Mouse (Mus musculus) midbrain, embryonic 12.5 days (tissue): ENCODE results near the gene Rnf168. TPM values are rescaled to one million over a fixed set of nuclear protein-coding genes. Genes with fewer than 3 reads are reported as not detected.
"Not testable (repeated sequence)": the region's sequence is repeated elsewhere in the genome, so short reads cannot be mapped to it uniquely, and the experiment has no call there.

Source experiments
- ATAC-seq: fragments of 200-750 bp; cut with Nextera tagmentation; 2 replicates; pipeline ENCODE4 v1.8.0; 2017; ENCODE audit warnings: low read depth, moderate TSS enrichment, moderate library complexity; ENCODE audit not compliant: low FRiP score
- H3K27ac ChIP-seq: fragments of 300-500 bp; sonication (generic); replicated peaks from 2 replicates; pipeline ENCODE4 v1.5.1; 2016; ENCODE audit warnings: mild to moderate bottlenecking
- H3K27me3 ChIP-seq: fragments of 300-500 bp; sonication (generic); 2 replicates; pipeline ENCODE4 v1.6.1; 2016; ENCODE audit warnings: mild to moderate bottlenecking
- H3K36me3 ChIP-seq: fragments of 300-500 bp; sonication (generic); 2 replicates; pipeline ENCODE4 v1.6.1; 2016
- H3K4me1 ChIP-seq: fragments of 300-500 bp; sonication (generic); 2 replicates; pipeline ENCODE4 v1.6.1; 2016
- H3K4me2 ChIP-seq: fragments of 300-500 bp; sonication (generic); replicated peaks from 2 replicates; pipeline ENCODE4 v1.6.1; 2016; ENCODE audit warnings: mild to moderate bottlenecking, moderate library complexity
- H3K4me3 ChIP-seq: fragments of 300-500 bp; sonication (generic); 2 replicates; pipeline ENCODE4 v1.5.1; 2016; ENCODE audit warnings: mild to moderate bottlenecking
- H3K9ac ChIP-seq: fragments of 300-500 bp; sonication (generic); replicated peaks from 2 replicates; pipeline ENCODE4 v1.6.1; 2016; ENCODE audit warnings: mild to moderate bottlenecking, moderate library complexity
- H3K9me3 ChIP-seq: fragments of 300-500 bp; sonication (generic); 2 replicates; pipeline ENCODE4 v1.6.1; 2016; ENCODE audit warnings: mild to moderate bottlenecking
- WGBS: fragments of 180-500 bp; shearing (Covaris S2); methylation state at CpG from one replicate; pipeline ENCODE4 v1.1.7; 2016; 5-methylcytosine and 5-hydroxymethylcytosine counted together
- polyA plus RNA-seq: library from polyadenylated mRNA; unstranded; fragments of >200 nt; fragmentation: Nextera tagmentation; extraction: Ambion mirVana; gene quantifications from 2 replicates; pipeline ENCODE4 v1.2.1, GENCODE M21; 2016

Rnf168 gene
- 37.4 and 41.0 TPM in 2 replicates for polyA plus RNA-seq

- Histone ChIP-seq H3K9ac (peak within 1 kb of the TSS; percentile 85), H3K4me1 (peaks cover 28% of the 10 kb centered on the region), H3K36me3 (peaks cover 13% of the 10 kb centered on the region), H3K9me3 (no peaks in the 10 kb centered on the region), H3K4me2 (peak within 1 kb of the TSS; percentile 71), H3K27me3 (no peaks in the 10 kb centered on the region), H3K27ac (peak within 1 kb of the TSS; percentile 94), H3K4me3 (peak within 1 kb of the TSS; percentile 89)
- under 1% methylated on average over 75 of the region's 75 CpGs for WGBS
- peak; percentile 89 for ATAC-seq
These were observed at the start of gene Rnf168 for GRCm38 (mm10) chr16:32277308-32278256. TSS of gene Rnf168 (plus strand) at chr16:32277459.

DNA sequence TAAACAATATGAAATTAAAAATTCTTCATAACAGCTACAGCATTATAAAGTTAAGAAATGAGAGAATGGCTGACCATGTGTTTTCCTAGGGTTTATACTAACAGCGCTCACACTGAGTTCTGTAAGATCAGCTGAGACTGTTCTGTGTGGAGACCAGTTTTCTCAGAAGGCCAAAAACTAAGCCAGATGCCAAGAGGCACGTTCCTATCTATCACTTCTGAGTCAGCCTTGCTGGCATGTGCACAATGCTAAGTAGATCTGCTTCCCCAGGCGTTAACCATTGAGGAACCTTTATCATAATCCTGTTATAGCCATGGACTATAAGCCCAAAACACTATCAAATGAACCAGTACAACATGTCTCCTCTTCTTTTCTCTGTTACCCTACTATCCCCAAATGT is 45.2 kb upstream of the Rnf168 start:
- H3K27ac ChIP-seq, H3K4me3 ChIP-seq, ATAC-seq, H3K9ac ChIP-seq, H3K9me3 ChIP-seq, H3K4me2 ChIP-seq, H3K27me3 ChIP-seq, H3K4me1 ChIP-seq: not testable (repeated sequence)
- 93% methylated on average over 3 of the region's 3 CpGs for WGBS
- H3K36me3 ChIP-seq: peaks cover 23% of the 10 kb centered on the region

GRCm38 (mm10) chr16:32237930-32238680 is 39.2 kb upstream of the Rnf168 start:
- no peak overlapping the region for H3K4me3 ChIP-seq
- H3K4me1 ChIP-seq: no peaks in the 10 kb centered on the region
- peaks cover 34% of the 10 kb centered on the region for H3K36me3 ChIP-seq
- H3K9me3 ChIP-seq: no peaks in the 10 kb centered on the region
- no peak overlapping the region for H3K27ac ChIP-seq
- ATAC-seq: no peak
- no peak overlapping the region for H3K4me2 ChIP-seq
- H3K27me3 ChIP-seq: no peaks in the 10 kb centered on the region
- 93% methylated on average over 19 of the region's 19 CpGs for whole genome bisulfite sequencing
- no peak overlapping the region for H3K9ac ChIP-seq

- Histone ChIP-seq H3K4me2 (no peak overlapping the region), H3K36me3 (peaks cover 24% of the 10 kb centered on the region), H3K4me1 (peaks cover 7% of the 10 kb centered on the region), H3K9ac (no peak overlapping the region), H3K27me3 (no peaks in the 10 kb centered on the region), H3K9me3 (no peaks in the 10 kb centered on the region), H3K4me3 (no peak overlapping the region), H3K27ac (no peak overlapping the region)
- WGBS: 96% methylated on average over 2 of the region's 2 CpGs
- ATAC-seq: no peak
These were observed 37.6 kb upstream of the Rnf168 start for GRCm38 (mm10) chr16:32239428-32240312.

DNA sequence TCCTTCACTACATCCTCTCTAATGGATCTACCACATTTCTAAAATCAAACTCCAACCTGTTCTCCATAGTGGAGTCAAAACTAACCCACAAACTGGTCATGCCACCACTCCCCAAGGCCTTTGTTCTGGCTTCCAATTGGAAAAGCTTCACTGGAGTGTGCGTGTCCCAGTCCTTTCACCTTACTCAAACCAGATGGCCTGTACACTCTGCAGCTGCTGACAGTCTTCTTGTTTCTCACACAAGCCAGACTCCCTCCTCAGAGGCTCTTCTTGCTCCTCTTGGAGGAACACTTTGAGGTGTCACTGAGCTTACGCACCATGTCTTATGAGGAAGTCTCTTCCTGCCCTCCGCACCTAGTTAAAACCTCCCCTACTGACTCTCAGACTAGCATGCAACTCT is 33.4 kb upstream of the Rnf168 start:
- no peaks in the 10 kb centered on the region for H3K9me3 ChIP-seq
- no peak overlapping the region for H3K27ac ChIP-seq
- no peak overlapping the region for H3K4me3 ChIP-seq
- peaks cover 4% of the 10 kb centered on the region; the same call in 1 of the 2 replicates for H3K36me3 ChIP-seq
- H3K9ac ChIP-seq: no peak overlapping the region
- no peak overlapping the region for H3K4me2 ChIP-seq
- 95% methylated on average over 3 of the region's 3 CpGs for WGBS
- peaks cover 23% of the 10 kb centered on the region for H3K4me1 ChIP-seq
- H3K27me3 ChIP-seq: no peaks in the 10 kb centered on the region
- ATAC-seq: no peak

- Histone ChIP-seq H3K9ac (peak overlapping the region; percentile 80), H3K27me3 (no peaks in the 10 kb centered on the region), H3K36me3 (no peaks in the 10 kb centered on the region), H3K27ac (peak overlapping the region; percentile 94), H3K9me3 (no peaks in the 10 kb centered on the region), H3K4me3 (peak overlapping the region; percentile 92), H3K4me1 (peaks cover 23% of the 10 kb centered on the region), H3K4me2 (peak overlapping the region; percentile 79)
- 1% methylated on average over 40 of the region's 41 CpGs for WGBS
- ATAC-seq: no peak
These were observed 30.9 kb upstream of the Rnf168 start for GRCm38 (mm10) chr16:32246351-32246791.

- WGBS: 0% methylated on average over 23 of the region's 48 CpGs
- Histone ChIP-seq H3K27ac (peak within 1 kb of the TSS; percentile 94), H3K4me3 (peak within 1 kb of the TSS; percentile 92), H3K9ac (peak within 1 kb of the TSS; percentile 80), H3K27me3 (no peaks in the 10 kb centered on the region), H3K9me3 (no peaks in the 10 kb centered on the region), H3K36me3 (peaks cover 3% of the 10 kb centered on the region), H3K4me1 (peaks cover 23% of the 10 kb centered on the region), H3K4me2 (peak within 1 kb of the TSS; percentile 79)
- ATAC-seq: peak; percentile 99
These were observed 30.3 kb upstream of the Rnf168 start, which contains the start of the genes Fbxo45 and Wdr53 for GRCm38 (mm10) chr16:32246952-32247370. TSS of gene Fbxo45 (minus strand) at chr16:32247158. TSS of gene Wdr53 (plus strand) at chr16:32247227.

DNA sequence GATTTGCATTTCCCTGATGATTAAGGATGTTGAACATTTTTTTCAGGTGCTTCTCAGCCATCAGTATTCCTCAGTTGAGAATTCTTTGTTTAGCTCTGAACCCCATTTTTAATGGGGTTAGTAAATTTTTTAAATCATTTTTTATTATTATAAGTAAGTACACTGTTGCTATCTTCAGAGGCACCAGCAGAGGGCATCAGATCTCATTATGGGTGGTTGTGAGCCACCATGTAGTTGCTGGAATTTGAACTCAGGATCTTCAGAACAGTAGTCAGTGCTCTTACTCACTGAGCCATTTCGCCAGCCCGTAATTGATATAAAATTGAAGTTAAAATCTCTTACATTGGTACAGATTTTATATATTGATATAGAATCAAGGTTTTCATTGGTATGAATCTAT is 13.0 kb upstream of the Rnf168 start:
- not testable (repeated sequence) for H3K4me1 ChIP-seq, H3K9ac ChIP-seq, H3K4me3 ChIP-seq, H3K27me3 ChIP-seq, H3K36me3 ChIP-seq, ATAC-seq, H3K9me3 ChIP-seq, H3K27ac ChIP-seq, H3K4me2 ChIP-seq
- WGBS: 90% methylated on average over 2 of the region's 2 CpGs

DNA sequence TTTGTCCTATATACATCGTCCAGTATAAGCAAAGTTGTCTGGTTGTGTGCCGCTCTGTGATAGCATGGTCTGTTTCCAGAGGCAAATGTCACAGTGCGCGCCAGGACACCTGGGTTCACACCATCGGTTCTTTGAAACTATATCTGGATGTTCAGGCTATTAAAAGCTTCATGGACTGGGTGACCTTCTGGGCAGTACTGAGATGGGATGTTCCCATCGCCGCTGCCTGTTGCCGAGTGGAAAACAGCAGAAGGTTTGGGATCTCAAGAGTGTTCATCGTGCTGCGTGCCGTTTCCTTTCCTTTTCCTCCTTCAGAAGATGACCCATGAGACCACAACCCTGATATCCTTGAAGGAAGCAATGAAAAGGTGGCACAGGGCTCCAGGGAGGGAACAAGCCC is 6.0 kb upstream of the Rnf168 start, which contains the start of gene Smco1:
TSS of gene Smco1 (plus strand) at position 178 of the 400 bp plus-strand sequence.
- Histone ChIP-seq H3K9ac (no peak within 1 kb of the TSS), H3K27ac (no peak within 1 kb of the TSS), H3K36me3 (no peaks in the 10 kb centered on the region), H3K4me1 (no peaks in the 10 kb centered on the region), H3K4me2 (no peak within 1 kb of the TSS), H3K9me3 (no peaks in the 10 kb centered on the region), H3K4me3 (no peak within 1 kb of the TSS), H3K27me3 (no peaks in the 10 kb centered on the region)
- 84% methylated on average over 11 of the region's 11 CpGs for WGBS
- ATAC-seq: no peak

DNA sequence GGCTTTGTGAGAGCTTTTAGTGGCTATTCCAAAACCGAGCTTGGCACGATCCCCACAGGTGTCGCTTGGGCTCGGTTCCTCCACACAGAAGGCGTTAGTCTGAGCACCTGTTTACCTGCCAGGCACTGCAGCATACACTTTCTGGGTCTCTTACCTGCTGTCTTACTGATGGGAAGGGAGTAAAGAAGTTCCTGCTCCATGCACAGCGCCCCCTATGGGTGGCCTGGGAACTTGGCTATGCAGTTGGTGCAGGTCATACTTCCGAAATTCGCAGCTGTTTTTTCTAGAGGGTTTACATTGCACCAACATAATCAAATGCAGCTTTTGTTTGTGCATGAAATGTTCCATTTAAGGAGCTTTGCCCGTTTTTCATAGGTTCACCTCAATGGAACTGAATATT is 3.9 kb upstream of the Rnf168 start:
- H3K4me1 ChIP-seq: peaks cover 5% of the 10 kb centered on the region
- H3K27me3 ChIP-seq: no peaks in the 10 kb centered on the region
- 55% methylated on average over 9 of the region's 9 CpGs for WGBS
- no peak for ATAC-seq
- H3K9ac ChIP-seq: no peak overlapping the region
- no peaks in the 10 kb centered on the region for H3K36me3 ChIP-seq
- no peak overlapping the region for H3K4me2 ChIP-seq
- no peaks in the 10 kb centered on the region for H3K9me3 ChIP-seq
- H3K27ac ChIP-seq: no peak overlapping the region
- no peak overlapping the region for H3K4me3 ChIP-seq

DNA sequence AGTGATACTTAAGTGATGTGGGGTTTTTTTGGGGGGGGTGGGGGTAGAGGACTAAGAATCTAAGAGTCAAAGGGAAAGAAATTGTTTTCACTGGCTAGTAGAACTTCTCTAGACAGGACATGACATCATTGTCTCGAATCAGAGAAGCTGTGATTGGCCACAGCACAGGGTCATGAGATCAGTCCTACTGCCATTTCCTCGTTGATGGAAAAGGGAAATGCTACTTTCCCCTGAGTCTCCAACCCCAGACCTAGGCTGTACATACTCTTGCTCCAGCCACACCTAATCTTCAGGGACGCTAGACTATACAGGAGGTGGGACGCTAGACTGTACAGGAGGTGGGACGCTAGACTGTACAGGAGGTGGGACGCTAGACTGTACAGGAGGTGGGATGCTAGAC is 2.2 kb upstream of the Rnf168 start:
- H3K4me1 ChIP-seq: peaks cover 19% of the 10 kb centered on the region
- no peaks in the 10 kb centered on the region for H3K27me3 ChIP-seq
- H3K4me3 ChIP-seq: no peak overlapping the region
- no peak overlapping the region for H3K9ac ChIP-seq
- peaks cover 4% of the 10 kb centered on the region for H3K36me3 ChIP-seq
- no peak for ATAC-seq
- 92% methylated on average over 6 of the region's 6 CpGs for WGBS
- no peak overlapping the region for H3K27ac ChIP-seq
- H3K9me3 ChIP-seq: no peaks in the 10 kb centered on the region
- no peak overlapping the region for H3K4me2 ChIP-seq
